Mouse (Mus musculus): ENCODE results near the gene Ppp2r2d.
A peak's percentile ranks its signal among the peaks of the same experiment; 100 is the strongest.

Ppp2r2d gene

GRCm38 (mm10) chr7:138921611-138922010 is 75.7 kb downstream of the Ppp2r2d start:
- no peak for DNase-seq (ENCODE audit: low read depth, low spot score)

DNA sequence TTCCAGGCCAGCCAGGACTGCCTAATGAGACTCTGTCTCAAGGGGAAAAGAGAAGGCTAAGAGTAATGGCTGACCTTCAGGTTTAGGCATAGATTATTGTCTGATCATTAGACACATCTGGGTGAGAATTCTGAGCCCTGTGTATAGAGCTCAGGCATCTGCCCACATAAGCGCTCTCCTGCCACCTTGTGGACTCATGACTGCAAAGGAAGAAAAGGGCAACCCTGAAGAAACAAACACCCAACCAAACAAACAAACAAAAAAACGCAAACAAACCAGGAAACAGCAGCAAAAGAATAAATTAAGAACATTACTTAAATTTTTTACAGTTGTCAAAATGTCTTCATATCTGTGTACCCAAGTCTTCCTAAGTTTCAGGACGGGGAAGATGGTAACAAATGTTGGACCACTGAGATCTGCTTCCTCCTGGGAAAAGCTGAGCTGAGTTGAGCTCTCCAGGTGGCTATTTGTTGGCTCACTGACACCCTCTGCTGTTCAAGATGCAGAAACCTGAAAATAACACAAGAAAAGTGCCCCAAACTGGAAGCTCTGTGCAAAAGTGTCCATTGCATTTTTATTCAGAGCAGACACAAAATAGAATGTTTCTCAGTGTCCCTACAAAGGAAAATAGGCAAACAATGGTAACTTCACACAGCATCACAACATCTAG is 78.0 kb downstream of the Ppp2r2d start:
- peak; percentile 77 for DNase-seq (ENCODE audit: low read depth, low spot score)

DNA sequence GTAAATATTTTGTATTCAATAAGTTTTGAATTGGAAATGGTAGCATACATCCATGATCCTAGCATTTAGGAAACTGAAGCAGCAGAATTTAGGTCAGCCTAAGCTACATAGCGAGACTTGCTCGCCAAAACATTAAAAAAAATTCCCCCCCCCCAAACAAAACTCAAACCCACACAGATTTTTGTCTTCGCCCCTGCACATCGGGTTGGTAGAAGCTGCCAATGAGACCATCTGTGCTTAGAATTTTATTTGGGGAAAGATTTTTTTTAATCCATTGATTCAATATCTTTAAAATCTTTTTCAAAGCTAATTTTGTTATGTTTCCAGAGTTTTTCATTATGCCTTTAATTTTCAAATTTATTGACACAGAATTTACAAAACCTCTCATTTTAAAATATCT is 82.6 kb downstream of the Ppp2r2d start:
- no peak for DNase-seq (ENCODE audit: low read depth, low spot score)

Data from ZHBTc4 (cell line).